Mouse (Mus musculus): ENCODE results near the gene Gm6583.

Gm6583 gene

GRCm38 (mm10) chr5:112355910-112356309, at the start of gene Gm6583:
Gene Gm6583 (minus strand): TSS chr5:112356033.
- DNase-seq, result no peak

- DNase-seq, result no peak
Measured at GRCm38 (mm10) chr5:112402437-112402836, 46.6 kb upstream of the Gm6583 start.

GRCm38 (mm10) chr5:112399284-112399683, 43.5 kb upstream of the Gm6583 start:
- no peak for DNase-seq

GRCm38 (mm10) chr5:112396066-112396465, 40.2 kb upstream of the Gm6583 start:
- no peak for DNase-seq

GRCm38 (mm10) chr5:112394779-112395443, 39.1 kb upstream of the Gm6583 start, which contains the start of gene Asphd2:
Gene Asphd2 (minus strand): TSS chr5:112394866.
- DNase-seq, result peak; percentile 70 to 76

- no peak for DNase-seq
Measured at GRCm38 (mm10) chr5:112394415-112394763, 38.6 kb upstream of the Gm6583 start.

GRCm38 (mm10) chr5:112393741-112394414, 38.0 kb upstream of the Gm6583 start:
- no peak for DNase-seq

GRCm38 (mm10) chr5:112391676-112392323, 36.0 kb upstream of the Gm6583 start:
- no peak for DNase-seq

GRCm38 (mm10) chr5:112391002-112391401, 35.2 kb upstream of the Gm6583 start:
- no peak for DNase-seq

- no peak for DNase-seq
Measured at GRCm38 (mm10) chr5:112389352-112389751, 33.5 kb upstream of the Gm6583 start.

- no peak for DNase-seq
Measured at GRCm38 (mm10) chr5:112385973-112386372, 30.1 kb upstream of the Gm6583 start.

GRCm38 (mm10) chr5:112384805-112385472, 29.1 kb upstream of the Gm6583 start:
- no peak for DNase-seq

GRCm38 (mm10) chr5:112382641-112383330, 27.0 kb upstream of the Gm6583 start:
- DNase-seq, result no peak

- no peak for DNase-seq
Measured at GRCm38 (mm10) chr5:112382042-112382441, 26.2 kb upstream of the Gm6583 start.

GRCm38 (mm10) chr5:112381154-112381553, 25.3 kb upstream of the Gm6583 start:
- no peak for DNase-seq

- DNase-seq, result no peak
Measured at GRCm38 (mm10) chr5:112378716-112379115, 22.9 kb upstream of the Gm6583 start.

- DNase-seq, result no peak
Measured at GRCm38 (mm10) chr5:112377380-112377779, 21.5 kb upstream of the Gm6583 start.

- no peak for DNase-seq
Measured at GRCm38 (mm10) chr5:112376111-112376510, 20.3 kb upstream of the Gm6583 start.

GRCm38 (mm10) chr5:112371933-112372332, 16.1 kb upstream of the Gm6583 start:
- DNase-seq, result peak; percentile 59 to 65

- no peak for DNase-seq
Measured at GRCm38 (mm10) chr5:112370236-112370813, 14.5 kb upstream of the Gm6583 start.

- no peak for DNase-seq
Measured at GRCm38 (mm10) chr5:112369326-112369725, 13.5 kb upstream of the Gm6583 start.

GRCm38 (mm10) chr5:112368666-112369065, 12.8 kb upstream of the Gm6583 start:
- DNase-seq, result peak; percentile 90 to 92

Data from cerebellum, postnatal 36 days (tissue).